Mouse (Mus musculus) hindbrain, embryonic 13.5 days (tissue): Measurements from ENCODE around the gene Adh1. TPM values are rescaled to one million over a fixed set of nuclear protein-coding genes. Genes with fewer than 3 reads are reported as not detected.

Source experiments
- ATAC-seq: fragments of 200-750 bp; cut with Nextera tagmentation; 2 replicates; pipeline ENCODE4 v1.8.0; 2017; ENCODE audit warnings: moderate TSS enrichment; ENCODE audit not compliant: low FRiP score
- H3K27ac ChIP-seq: fragments of 300-500 bp; sonication (generic); 2 replicates; pipeline ENCODE4 v1.5.1; 2015; ENCODE audit warnings: inconsistent platforms, mild to moderate bottlenecking, moderate library complexity
- H3K27me3 ChIP-seq: fragments of 300-500 bp; sonication (generic); 2 replicates; pipeline ENCODE4 v1.6.1; 2015; ENCODE audit warnings: mild to moderate bottlenecking, inconsistent platforms
- H3K36me3 ChIP-seq: fragments of 300-500 bp; sonication (generic); 2 replicates; pipeline ENCODE4 v1.6.1; 2015; ENCODE audit warnings: mild to moderate bottlenecking, inconsistent platforms
- H3K4me1 ChIP-seq: fragments of 300-500 bp; sonication (generic); replicated peaks from 2 replicates; pipeline ENCODE4 v1.6.1; 2015; ENCODE audit warnings: inconsistent platforms
- H3K4me2 ChIP-seq: fragments of 300-500 bp; sonication (generic); 2 replicates; pipeline ENCODE4 v1.6.1; 2015; ENCODE audit warnings: inconsistent platforms, mild to moderate bottlenecking, moderate library complexity
- H3K4me3 ChIP-seq: fragments of 300-500 bp; sonication (generic); 2 replicates; pipeline ENCODE4 v1.5.1; 2015; ENCODE audit warnings: mild to moderate bottlenecking, inconsistent platforms
- H3K9ac ChIP-seq: fragments of 300-500 bp; sonication (generic); 2 replicates; pipeline ENCODE4 v1.6.1; 2015; ENCODE audit warnings: mild to moderate bottlenecking, inconsistent platforms
- H3K9me3 ChIP-seq: fragments of 300-500 bp; sonication (generic); 2 replicates; pipeline ENCODE4 v1.6.1; 2016; ENCODE audit warnings: inconsistent platforms
- WGBS: fragments of 180-500 bp; shearing (Covaris S2); methylation state at CpG from one replicate; pipeline ENCODE4 v1.1.7; 2015; 5-methylcytosine and 5-hydroxymethylcytosine counted together
- polyA plus RNA-seq: library from polyadenylated mRNA; unstranded; fragments of >200 nt; fragmentation: Nextera tagmentation; extraction: Ambion mirVana; gene quantifications from 2 replicates; pipeline ENCODE4 v1.2.1, GENCODE M21; 2015

Adh1 gene
- polyA plus RNA-seq: 0.65 and 1.4 TPM in 2 replicates

DNA sequence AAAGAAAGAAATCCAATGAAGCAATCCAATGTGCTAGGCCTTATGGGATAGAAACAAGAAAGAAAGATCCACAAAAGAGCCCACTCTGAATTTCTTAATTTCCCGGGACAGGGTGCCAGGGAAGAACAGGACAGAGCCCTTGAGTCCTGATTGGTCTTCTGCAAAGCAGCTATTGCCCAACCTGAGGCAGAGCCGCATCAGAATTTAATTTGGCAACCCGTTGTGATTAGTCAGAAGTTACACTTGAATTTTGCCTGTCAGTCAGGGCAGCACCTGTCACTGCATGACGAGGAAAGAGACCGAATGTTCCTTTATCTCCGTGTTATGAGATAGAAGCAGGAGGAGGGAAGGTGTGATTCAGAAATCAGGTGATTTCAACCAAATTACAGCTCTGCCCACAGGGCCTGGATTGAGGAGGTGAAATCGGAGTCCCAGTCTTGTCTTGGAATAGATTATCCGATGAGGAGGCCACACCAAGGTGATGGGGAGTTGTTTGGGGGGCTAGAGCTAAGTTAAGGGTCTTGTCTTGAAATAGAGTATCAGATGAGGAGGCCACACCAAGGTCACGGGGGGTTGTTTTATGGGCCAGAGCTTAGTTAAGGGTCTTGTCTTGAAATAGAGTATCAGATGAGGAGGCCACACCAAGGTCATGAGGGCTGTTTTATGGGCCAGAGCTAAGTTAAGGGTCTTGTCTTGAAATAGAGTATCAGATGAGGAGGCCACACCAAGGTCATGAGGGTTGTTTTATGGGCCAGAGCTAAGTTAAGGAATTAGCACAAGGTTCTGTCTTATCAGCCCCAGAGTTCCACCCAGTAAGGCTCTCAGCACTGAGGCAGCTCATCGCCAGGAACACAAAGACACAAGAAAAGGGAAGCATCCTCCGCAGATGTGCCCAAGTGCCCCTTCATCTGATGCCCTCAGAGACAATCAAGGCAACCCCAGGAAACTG is at the start of gene Adh1:
Adh1 (plus strand) TSS at position 271 of the 949 bp plus-strand sequence.
- no peaks in the 10 kb centered on the region for H3K4me1 ChIP-seq
- H3K27ac ChIP-seq: no peak within 1 kb of the TSS
- no peaks in the 10 kb centered on the region for H3K9me3 ChIP-seq
- H3K9ac ChIP-seq: no peak within 1 kb of the TSS
- no peak for ATAC-seq
- no peaks in the 10 kb centered on the region for H3K27me3 ChIP-seq
- WGBS: 92% methylated on average over 11 of the region's 11 CpGs
- no peaks in the 10 kb centered on the region for H3K36me3 ChIP-seq
- H3K4me2 ChIP-seq: no peak within 1 kb of the TSS
- H3K4me3 ChIP-seq: no peak within 1 kb of the TSS

DNA sequence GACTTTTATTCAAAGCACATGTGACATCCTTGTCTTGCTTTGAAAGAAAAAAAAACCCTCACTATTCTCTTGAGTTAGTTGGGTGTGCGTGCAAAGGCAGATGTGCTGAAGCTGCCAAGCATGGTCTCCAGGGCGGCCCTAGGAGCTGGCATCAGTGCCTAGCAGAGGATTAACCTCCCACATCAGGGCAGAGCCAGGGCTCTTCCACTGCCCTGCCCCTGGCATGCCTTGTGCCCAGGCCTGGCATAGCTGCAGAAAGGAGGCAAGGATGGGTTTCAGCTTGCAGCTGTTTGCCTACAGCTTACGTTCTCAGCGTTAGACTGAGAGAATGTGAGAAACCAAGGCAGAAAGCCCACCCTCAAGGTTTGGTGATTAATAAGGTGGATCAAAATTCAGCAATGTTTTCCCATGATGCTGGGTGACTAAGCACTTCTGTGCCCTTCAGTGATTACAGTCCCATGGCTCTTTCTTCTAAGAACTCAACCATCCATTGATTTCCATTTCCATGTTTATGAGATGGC is 48.3 kb upstream of the Adh1 start:
- no peak for ATAC-seq
- Histone ChIP-seq H3K4me1 (0 out of 2 replicates have a peak, but pooled peaks cover 6% of the 10 kb centered on the region), H3K9me3 (no peaks in the 10 kb centered on the region), H3K4me2 (no peak overlapping the region), H3K27ac (no peak overlapping the region), H3K9ac (no peak overlapping the region), H3K4me3 (no peak overlapping the region), H3K27me3 (no peaks in the 10 kb centered on the region), H3K36me3 (no peaks in the 10 kb centered on the region)
- WGBS: 93% methylated on average over 4 of the region's 4 CpGs

DNA sequence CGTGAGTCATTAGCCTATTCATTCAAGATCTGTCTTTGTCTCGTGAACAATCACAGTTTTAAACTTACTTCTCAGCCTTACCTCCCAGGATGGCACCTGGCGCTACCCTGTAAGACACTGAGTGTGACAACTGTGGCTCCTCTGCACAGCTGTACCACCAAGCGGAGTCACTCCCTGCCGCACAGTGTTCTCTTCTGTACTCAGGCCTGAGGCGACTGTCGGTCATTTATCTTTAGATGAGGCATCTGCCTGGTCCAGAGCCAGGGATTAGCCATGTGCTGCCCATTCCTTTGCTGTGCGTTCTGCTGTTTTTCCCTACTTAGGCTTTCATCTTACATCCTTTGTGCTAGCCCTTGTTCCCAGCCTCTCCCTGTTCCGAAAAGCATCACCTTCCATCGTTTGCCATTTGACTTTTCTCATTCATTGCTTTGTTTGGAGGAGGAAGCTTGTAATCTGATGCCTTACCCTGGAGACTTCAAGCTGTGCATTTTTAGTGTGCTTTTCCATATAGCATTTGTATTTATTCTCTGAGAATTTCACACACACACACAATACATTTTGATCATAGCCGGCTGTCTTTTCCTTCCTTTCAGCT is 45.3 kb upstream of the Adh1 start:
- Histone ChIP-seq H3K4me2 (no peak overlapping the region), H3K4me3 (no peak overlapping the region), H3K27ac (no peak overlapping the region), H3K9ac (no peak overlapping the region), H3K9me3 (no peaks in the 10 kb centered on the region), H3K27me3 (no peaks in the 10 kb centered on the region), H3K36me3 (no peaks in the 10 kb centered on the region), H3K4me1 (0 out of 2 replicates have a peak, but pooled peaks cover 6% of the 10 kb centered on the region)
- peak; percentile 69 for ATAC-seq
- 21% methylated on average over 11 of the region's 11 CpGs for WGBS

DNA sequence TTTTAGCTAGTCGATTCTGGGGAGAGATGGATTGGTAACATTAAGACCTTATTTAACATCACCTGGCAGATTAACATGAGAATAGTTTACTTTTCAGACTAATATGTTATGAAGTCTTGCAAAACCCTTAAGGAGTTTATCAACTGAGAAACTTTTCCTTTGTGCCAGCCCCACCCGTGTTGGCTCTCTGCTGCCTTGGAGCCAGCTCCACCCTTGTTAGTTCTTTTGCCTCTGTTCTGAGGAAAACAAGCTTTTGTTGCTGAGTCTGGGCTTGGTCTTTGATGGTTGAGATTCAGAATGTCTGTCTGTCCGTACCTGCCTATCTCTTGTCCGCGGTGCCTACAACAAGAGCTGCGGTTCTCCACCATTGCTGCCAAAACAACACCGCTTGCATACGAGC is 44.7 kb upstream of the Adh1 start:
- Histone ChIP-seq H3K36me3 (no peaks in the 10 kb centered on the region), H3K27me3 (no peaks in the 10 kb centered on the region), H3K9me3 (no peaks in the 10 kb centered on the region), H3K4me2 (no peak overlapping the region), H3K9ac (no peak overlapping the region), H3K27ac (no peak overlapping the region), H3K4me1 (0 out of 2 replicates have a peak, but pooled peaks cover 6% of the 10 kb centered on the region), H3K4me3 (no peak overlapping the region)
- WGBS: 82% methylated on average over 8 of the region's 8 CpGs
- no peak for ATAC-seq

GRCm38 (mm10) chr3:138217631-138218264 is 43.0 kb upstream of the Adh1 start, which contains the start of gene Adh7:
Adh7 (plus strand) TSS chr3:138217760.
- no peak within 1 kb of the TSS for H3K4me3 ChIP-seq
- 0 out of 2 replicates have a peak, but pooled peaks cover 6% of the 10 kb centered on the region for H3K4me1 ChIP-seq
- no peaks in the 10 kb centered on the region for H3K27me3 ChIP-seq
- 85% methylated on average over 10 of the region's 10 CpGs for WGBS
- H3K4me2 ChIP-seq: no peak within 1 kb of the TSS
- no peak within 1 kb of the TSS for H3K9ac ChIP-seq
- no peak for ATAC-seq
- no peak within 1 kb of the TSS for H3K27ac ChIP-seq
- H3K9me3 ChIP-seq: no peaks in the 10 kb centered on the region
- no peaks in the 10 kb centered on the region for H3K36me3 ChIP-seq

DNA sequence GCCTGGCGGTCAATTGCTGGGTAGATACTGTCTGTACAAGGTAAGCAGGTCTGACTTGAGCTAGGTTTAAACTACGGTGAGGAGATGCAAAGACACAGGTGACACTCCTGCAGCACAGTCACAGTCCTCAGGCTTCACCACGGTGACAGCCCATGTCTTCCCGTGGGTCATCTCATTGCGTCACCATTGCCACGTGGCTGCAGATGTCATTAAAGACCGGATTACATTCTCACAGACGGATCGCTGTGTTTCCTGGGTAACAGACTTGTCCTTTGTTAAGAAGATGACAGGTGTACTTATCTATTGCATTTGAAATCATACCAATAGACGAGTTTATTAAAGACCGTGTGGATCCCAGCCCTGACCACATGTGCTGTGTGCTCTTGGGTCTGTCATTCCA is 39.7 kb upstream of the Adh1 start:
- Histone ChIP-seq H3K36me3 (no peaks in the 10 kb centered on the region), H3K27me3 (no peaks in the 10 kb centered on the region), H3K4me3 (no peak overlapping the region), H3K27ac (no peak overlapping the region), H3K9ac (no peak overlapping the region), H3K9me3 (no peaks in the 10 kb centered on the region), H3K4me1 (no peaks in the 10 kb centered on the region), H3K4me2 (no peak overlapping the region)
- no peak for ATAC-seq
- WGBS: 68% methylated on average over 11 of the region's 11 CpGs

- H3K4me2 ChIP-seq: no peak overlapping the region
- H3K36me3 ChIP-seq: no peaks in the 10 kb centered on the region
- H3K27me3 ChIP-seq: no peaks in the 10 kb centered on the region
- H3K4me1 ChIP-seq: no peaks in the 10 kb centered on the region
- H3K27ac ChIP-seq: no peak overlapping the region
- no peak overlapping the region for H3K4me3 ChIP-seq
- H3K9me3 ChIP-seq: no peaks in the 10 kb centered on the region
- H3K9ac ChIP-seq: no peak overlapping the region
- WGBS: 69% methylated on average over 4 of the region's 4 CpGs
- ATAC-seq: no peak
These were observed 38.3 kb upstream of the Adh1 start for GRCm38 (mm10) chr3:138222511-138222910.

GRCm38 (mm10) chr3:138222952-138223351 is 37.8 kb upstream of the Adh1 start:
- Histone ChIP-seq H3K4me2 (no peak overlapping the region), H3K9me3 (no peaks in the 10 kb centered on the region), H3K36me3 (no peaks in the 10 kb centered on the region), H3K4me1 (no peaks in the 10 kb centered on the region), H3K27me3 (no peaks in the 10 kb centered on the region), H3K27ac (no peak overlapping the region), H3K4me3 (no peak overlapping the region), H3K9ac (no peak overlapping the region)
- 0 out of 2 replicates have a peak, but pooled peaks have one; percentile 52 for ATAC-seq
- WGBS: 58% methylated on average over 5 of the region's 5 CpGs

GRCm38 (mm10) chr3:138224363-138224954 is 36.3 kb upstream of the Adh1 start:
- Histone ChIP-seq H3K27ac (no peak overlapping the region), H3K36me3 (no peaks in the 10 kb centered on the region), H3K4me2 (no peak overlapping the region), H3K27me3 (no peaks in the 10 kb centered on the region), H3K4me3 (no peak overlapping the region), H3K9ac (no peak overlapping the region), H3K9me3 (no peaks in the 10 kb centered on the region), H3K4me1 (no peaks in the 10 kb centered on the region)
- no peak for ATAC-seq
- WGBS: 86% methylated on average over 13 of the region's 13 CpGs

- Histone ChIP-seq H3K36me3 (no peaks in the 10 kb centered on the region), H3K9ac (no peak overlapping the region), H3K27ac (no peak overlapping the region), H3K27me3 (no peaks in the 10 kb centered on the region), H3K4me2 (no peak overlapping the region), H3K4me1 (no peaks in the 10 kb centered on the region), H3K9me3 (no peaks in the 10 kb centered on the region), H3K4me3 (no peak overlapping the region)
- ATAC-seq: no peak
- WGBS: 58% methylated on average over 6 of the region's 7 CpGs
These were observed 35.5 kb upstream of the Adh1 start for GRCm38 (mm10) chr3:138225331-138225730.

DNA sequence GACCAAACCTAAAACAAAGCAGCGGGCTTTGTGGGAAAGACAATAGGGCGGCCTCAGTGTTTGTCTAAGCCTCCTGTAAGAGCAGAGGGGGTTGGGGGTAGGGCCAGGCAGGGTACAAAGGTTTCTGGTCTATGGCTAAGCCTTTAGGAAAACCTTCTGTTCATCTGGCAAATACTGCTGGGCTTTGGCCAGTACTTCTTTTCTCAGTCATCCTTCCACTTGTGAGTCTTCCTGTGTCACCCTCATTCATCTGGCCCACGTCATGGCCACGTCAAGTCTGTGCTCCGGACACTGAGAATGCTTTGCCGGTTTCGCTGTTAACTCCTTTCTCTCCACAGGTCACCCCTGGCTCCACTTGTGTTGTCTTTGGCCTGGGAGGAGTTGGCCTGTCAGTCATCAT is 34.9 kb upstream of the Adh1 start:
- H3K9ac ChIP-seq: no peak overlapping the region
- no peaks in the 10 kb centered on the region for H3K36me3 ChIP-seq
- no peak overlapping the region for H3K27ac ChIP-seq
- H3K27me3 ChIP-seq: no peaks in the 10 kb centered on the region
- no peak for ATAC-seq
- H3K4me1 ChIP-seq: no peaks in the 10 kb centered on the region
- H3K9me3 ChIP-seq: no peaks in the 10 kb centered on the region
- no peak overlapping the region for H3K4me2 ChIP-seq
- WGBS: 24% methylated on average over 7 of the region's 7 CpGs
- no peak overlapping the region for H3K4me3 ChIP-seq

DNA sequence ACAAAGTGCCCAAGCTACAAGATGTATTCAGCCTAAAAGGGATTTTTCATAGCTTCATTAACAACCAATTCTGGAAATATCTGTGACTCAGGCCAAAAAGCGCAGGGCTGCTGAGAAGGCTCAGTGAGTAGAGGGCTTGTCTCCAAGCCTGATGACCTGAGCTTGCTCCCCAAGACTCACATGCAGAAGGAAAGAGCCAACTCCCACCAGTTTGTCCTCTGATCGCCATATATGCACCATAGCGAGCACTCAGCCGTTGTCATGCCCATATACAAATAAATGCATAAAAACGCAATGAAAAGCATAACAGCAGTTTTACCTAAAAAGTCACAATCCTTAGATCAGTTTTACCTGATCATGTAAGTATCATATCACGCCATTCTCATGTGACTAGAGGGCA is 34.3 kb upstream of the Adh1 start:
- Histone ChIP-seq H3K36me3 (no peaks in the 10 kb centered on the region), H3K9me3 (no peaks in the 10 kb centered on the region), H3K27me3 (no peaks in the 10 kb centered on the region), H3K27ac (no peak overlapping the region), H3K4me2 (no peak overlapping the region), H3K4me3 (no peak overlapping the region), H3K9ac (no peak overlapping the region), H3K4me1 (no peaks in the 10 kb centered on the region)
- no peak for ATAC-seq
- 98% methylated on average over 6 of the region's 6 CpGs for WGBS
